Mouse (Mus musculus) lung, adult 2 months (tissue): ENCODE data around the gene Ppp1r9a. TPM values are rescaled to one million over a fixed set of nuclear protein-coding genes. Genes with fewer than 3 reads are reported as not detected.
"Not testable (repeated sequence)": the region's sequence is repeated elsewhere in the genome, so short reads cannot be mapped to it uniquely, and the experiment has no call there.

ENCODE experiments used
- DNase-seq: peaks from one replicate; pipeline ENCODE4 v3.0.0; 2022
- H3K4me1 ChIP-seq: fragments of 200-500 bp; 2 replicates; pipeline ENCODE4 v1.6.1; 2011; ENCODE audit warnings: low read length; ENCODE audit not compliant: control insufficient read depth, insufficient read depth
- H3K4me3 ChIP-seq: fragments of 200-500 bp; replicated peaks from 2 replicates; pipeline ENCODE3; 2011; ENCODE audit warnings: low read depth, mild to moderate bottlenecking, control low read depth, low read length; ENCODE audit errors: extremely low read depth
- CTCF ChIP-seq: fragments of 200-500 bp; IDR thresholded peaks from 2 replicates; pipeline ENCODE4 v1.5.1; 2011; ENCODE audit warnings: mild to moderate bottlenecking, low read length, control low read depth; ENCODE audit not compliant: insufficient read depth
- POLR2A ChIP-seq: fragments of 200-500 bp; IDR thresholded peaks from 2 replicates; pipeline ENCODE4 v1.6.1; 2011; ENCODE audit warnings: low read depth, mild to moderate bottlenecking, control low read depth, low read length, borderline replicate concordance; ENCODE audit errors: extremely low read depth
- WGBS: fragments of 180-500 bp; shearing (Covaris S2); methylation state at CpG from one replicate; pipeline ENCODE4 v1.1.7; 2018; 5-methylcytosine and 5-hydroxymethylcytosine counted together
- polyA plus RNA-seq: library from polyadenylated mRNA; depleted of rRNA; stranded (reverse); fragments of >200 nt; gene quantifications from 2 replicates; pipeline ENCODE4 v1.2.3, GENCODE M21; 2012; rRNA removed

The Ppp1r9a gene
- polyA plus RNA-seq = 10.1 and 13.9 TPM in 2 replicates

DNA sequence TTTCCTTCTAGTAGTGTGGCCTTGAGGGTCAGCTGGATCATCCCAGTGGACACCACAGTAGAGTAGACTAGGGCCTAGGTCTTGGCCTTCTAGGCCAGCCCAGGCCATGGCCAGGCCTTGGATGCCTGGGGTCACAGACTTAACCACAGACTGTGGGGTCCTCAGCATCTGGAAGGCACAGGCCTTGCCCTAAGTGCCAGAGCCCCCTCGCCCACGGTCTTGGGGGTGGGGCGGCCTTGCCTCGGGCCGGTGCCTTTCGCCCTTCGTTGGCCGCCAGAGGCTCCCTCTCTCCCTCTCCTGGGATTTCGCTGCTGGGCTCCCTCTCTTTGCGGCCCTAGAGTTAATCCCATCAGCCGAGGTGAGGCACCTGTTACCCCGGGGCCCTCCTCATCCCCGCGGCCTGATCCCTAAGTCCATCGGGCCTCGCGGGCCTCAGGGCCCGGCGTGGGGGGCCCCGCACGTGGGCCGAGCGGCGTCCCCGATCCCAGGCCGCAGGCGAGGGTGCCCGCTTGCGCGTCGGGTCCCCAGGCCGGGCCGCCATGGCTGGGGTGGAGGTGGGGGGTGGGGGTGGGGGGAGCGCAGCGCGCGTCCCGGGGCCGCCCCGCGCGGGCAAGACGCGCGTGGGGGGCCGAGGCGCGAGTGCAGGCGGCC lies at the start of gene Ppp1r9a:
Ppp1r9a (plus strand) TSS at position 244 of the 651 bp plus-strand sequence.
- peaks cover 5% of the 10 kb centered on the region for H3K4me1 ChIP-seq
- DNase-seq = peak; percentile 64
- H3K4me3 ChIP-seq = peak within 1 kb of the TSS; percentile 90
- no peak for TF ChIP-seq POLR2A
- TF ChIP-seq CTCF = no peak
- WGBS = 1% methylated on average over 43 of the region's 49 CpGs

DNA sequence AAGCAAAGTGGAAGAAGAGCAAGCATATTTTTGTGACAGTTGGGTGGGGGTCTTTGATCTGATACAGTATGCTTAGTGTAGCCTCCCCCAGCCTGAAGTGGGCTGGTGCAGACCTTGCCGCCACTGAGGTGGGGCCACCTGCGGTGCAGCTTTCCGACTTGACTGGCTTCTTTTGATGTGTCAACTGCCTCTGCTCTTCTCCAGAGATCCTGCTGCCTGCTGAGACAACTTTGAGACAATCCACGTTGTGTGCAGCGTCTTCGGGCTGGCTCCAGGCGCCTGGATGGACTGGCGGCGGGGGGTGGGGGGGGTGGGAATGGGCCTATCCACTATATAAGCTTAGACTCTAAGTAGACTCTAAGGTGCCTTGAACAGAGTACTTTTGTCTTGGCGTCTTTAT lies 47.5 kb upstream of the Ppp1r9a start:
- no peaks in the 10 kb centered on the region for H3K4me1 ChIP-seq
- TF ChIP-seq CTCF = no peak
- no peak for TF ChIP-seq POLR2A
- 73% methylated on average over 10 of the region's 10 CpGs for WGBS
- DNase-seq = no peak
- H3K4me3 ChIP-seq = no peak overlapping the region

DNA sequence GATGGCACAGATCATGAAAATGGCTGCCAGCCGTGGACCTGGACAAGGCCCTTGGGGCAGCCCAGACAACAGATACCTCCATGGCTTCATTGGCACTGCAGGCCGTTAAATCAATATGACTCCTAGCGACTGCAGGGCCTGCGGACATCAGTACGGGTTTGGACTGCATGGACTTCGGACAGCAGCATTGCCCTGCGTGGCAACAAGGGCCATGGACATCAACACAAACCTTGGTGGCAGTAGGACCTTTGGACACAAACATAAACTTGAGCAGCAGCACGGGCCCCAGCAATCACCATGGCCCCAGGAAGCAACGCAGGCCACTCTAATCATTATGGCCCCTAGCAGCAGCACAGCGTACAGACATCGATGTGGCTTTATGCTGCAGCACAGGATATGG lies 45.8 kb upstream of the Ppp1r9a start:
- WGBS = 96% methylated on average over 11 of the region's 11 CpGs
- TF ChIP-seq POLR2A (no peak), CTCF (no peak)
- H3K4me1 ChIP-seq = no peaks in the 10 kb centered on the region
- no peak overlapping the region for H3K4me3 ChIP-seq
- no peak for DNase-seq

DNA sequence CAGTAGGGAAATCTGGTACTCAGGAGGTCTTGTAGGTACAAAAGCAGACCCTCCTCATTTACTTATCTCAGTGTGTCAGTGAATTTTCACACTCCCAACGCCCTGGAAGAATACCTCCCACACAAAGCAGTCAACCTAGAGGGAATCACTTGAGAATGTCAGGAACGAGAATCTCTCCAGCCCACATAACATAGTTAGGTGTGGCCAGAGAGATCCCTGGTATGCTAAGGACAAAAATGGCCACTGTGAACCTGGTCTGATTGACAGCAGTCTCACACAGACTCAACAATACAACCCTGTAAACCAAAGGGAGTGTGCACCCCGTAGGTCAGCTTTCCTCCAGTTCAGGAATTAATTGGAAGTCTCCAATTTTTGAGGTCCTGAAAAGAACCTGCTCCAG lies 18.4 kb upstream of the Ppp1r9a start:
- TF ChIP-seq POLR2A = no peak
- TF ChIP-seq CTCF = no peak
- H3K4me1 ChIP-seq = no peaks in the 10 kb centered on the region
- H3K4me3 ChIP-seq = no peak overlapping the region
- 72% methylated on average over 3 of the region's 3 CpGs for WGBS
- DNase-seq = no peak

DNA sequence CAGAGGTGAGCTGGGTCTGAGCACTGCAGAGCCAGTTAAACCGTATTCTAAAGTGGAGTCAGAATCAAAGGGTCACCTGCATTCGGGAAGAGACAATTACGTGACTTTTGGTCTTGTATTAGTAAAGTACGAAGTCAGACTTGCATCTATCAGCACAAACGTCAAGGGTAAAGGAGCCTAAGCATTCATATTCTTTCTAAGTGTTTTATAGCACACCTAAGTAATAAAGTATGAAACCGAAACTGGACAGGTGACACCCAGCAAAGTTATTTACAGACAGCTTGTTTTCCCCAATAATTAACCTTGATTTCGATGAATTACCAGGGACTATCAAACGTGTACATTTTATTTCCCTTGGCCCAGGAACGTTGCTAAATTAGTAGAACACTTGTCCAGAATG lies 13.2 kb upstream of the Ppp1r9a start:
- no peak for DNase-seq
- no peaks in the 10 kb centered on the region for H3K4me1 ChIP-seq
- H3K4me3 ChIP-seq = no peak overlapping the region
- 76% methylated on average over 9 of the region's 9 CpGs for WGBS
- TF ChIP-seq CTCF = no peak
- no peak for TF ChIP-seq POLR2A

DNA sequence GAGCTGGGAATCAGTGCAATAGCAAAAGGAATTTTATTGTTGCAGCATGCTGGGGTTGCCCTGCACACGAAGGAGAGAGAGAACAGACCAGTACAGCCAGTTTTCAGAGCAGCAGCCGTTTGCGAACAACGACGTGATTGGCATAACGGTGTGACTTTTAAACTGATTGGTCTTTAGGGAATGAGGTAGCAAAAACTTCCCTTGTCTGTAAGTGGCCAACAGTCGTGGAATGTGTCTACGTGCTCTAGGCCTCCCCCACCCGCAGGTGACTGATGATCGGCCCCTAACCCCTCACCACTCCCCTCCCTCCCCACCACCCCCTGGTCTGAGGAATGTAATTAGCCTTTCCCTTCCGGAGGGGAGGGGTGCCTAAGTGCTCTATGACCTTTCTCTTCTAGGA lies 10.3 kb upstream of the Ppp1r9a start:
- H3K4me3 ChIP-seq = no peak overlapping the region
- WGBS = 62% methylated on average over 11 of the region's 11 CpGs
- no peaks in the 10 kb centered on the region for H3K4me1 ChIP-seq
- no peak for DNase-seq
- TF ChIP-seq POLR2A = no peak
- TF ChIP-seq CTCF = no peak

DNA sequence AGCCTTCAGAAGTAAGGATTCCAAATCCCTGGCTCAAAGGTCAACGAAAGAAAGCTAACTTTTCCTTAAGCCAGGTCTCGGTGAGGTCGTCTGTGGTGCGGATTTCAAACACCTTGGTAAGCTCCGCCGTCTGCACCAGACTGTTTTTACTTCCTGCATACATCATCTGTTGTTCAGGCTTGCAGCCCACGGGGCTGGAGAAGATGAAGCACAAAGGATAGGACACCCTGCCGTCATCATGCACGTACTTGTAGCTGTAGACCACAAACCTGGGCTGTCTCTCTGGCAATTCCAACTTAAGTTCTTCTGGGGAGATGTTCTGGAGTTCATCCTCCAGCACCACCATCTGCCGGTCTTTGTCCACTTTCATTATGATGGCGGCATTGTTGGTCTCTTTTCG lies 9.4 kb upstream of the Ppp1r9a start:
- 66% methylated on average over 12 of the region's 12 CpGs for WGBS
- not testable (repeated sequence) for DNase-seq, H3K4me3 ChIP-seq, H3K4me1 ChIP-seq

DNA sequence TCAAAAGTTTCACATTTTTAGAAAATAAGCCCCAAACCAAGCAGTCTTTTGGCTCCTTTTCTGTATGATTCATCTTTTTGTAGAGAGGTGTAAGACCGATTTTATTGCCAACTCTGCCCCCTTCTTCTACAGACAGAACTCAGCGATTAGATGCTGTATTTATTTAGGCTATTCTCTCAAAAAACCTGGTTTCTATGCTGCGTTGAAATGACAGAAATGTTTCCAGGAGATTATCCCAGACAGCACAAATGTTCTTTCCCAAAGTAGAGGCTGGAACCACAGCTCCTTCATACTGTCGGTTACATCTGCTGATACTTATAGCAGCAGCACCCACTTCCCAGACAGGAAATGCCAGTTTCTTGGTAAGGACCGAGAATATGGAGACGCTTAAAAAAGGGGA lies 2.8 kb upstream of the Ppp1r9a start:
- 65% methylated on average over 6 of the region's 6 CpGs for WGBS
- DNase-seq = no peak
- Histone ChIP-seq H3K4me3 (no peak overlapping the region), H3K4me1 (peaks cover 5% of the 10 kb centered on the region)
- TF ChIP-seq POLR2A (no peak), CTCF (no peak)

DNA sequence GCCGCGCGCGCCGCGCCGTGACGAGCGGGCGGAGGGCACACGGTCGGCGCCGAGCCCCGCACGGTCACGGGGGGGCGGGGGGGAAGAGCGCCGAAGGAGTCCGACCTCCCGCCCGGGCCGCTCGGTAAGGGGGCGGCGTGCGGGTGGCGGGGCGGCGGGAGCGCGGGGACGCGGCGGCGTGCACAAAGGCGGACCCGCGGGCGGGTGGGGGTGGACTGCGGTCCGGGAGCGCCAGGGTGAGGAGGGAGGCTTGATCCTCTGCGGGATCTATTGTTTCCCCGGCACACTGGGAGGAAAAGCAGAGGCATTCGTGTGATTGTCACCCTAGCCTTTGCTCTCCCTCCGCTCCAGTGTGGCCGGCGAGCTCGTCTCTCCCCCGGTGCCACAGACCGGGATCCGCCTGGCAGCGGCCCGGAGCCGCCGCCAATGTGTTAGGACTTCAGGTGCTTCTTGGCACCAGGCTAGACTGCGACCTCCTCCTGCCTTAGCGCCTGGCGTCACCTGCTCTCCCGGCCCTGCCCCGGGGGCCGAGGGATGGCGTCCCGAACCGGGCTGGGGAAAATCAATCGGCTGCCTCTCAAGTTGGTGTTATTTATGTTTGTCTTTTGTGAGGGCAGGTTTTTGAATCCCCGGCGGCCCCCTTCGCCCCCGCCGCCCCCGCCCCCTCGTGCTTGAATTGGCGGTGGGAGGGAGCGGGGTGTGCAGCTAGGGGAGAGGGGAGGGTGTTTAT lies 773 bp downstream of the Ppp1r9a start:
- H3K4me1 ChIP-seq = peaks cover 5% of the 10 kb centered on the region
- H3K4me3 ChIP-seq = peak overlapping the region; percentile 90
- no peak for TF ChIP-seq CTCF
- TF ChIP-seq POLR2A = peak; percentile 53; the same call in 1 of the 2 replicates
- DNase-seq = peak; percentile 72
- 1% methylated on average over 54 of the region's 77 CpGs for WGBS

DNA sequence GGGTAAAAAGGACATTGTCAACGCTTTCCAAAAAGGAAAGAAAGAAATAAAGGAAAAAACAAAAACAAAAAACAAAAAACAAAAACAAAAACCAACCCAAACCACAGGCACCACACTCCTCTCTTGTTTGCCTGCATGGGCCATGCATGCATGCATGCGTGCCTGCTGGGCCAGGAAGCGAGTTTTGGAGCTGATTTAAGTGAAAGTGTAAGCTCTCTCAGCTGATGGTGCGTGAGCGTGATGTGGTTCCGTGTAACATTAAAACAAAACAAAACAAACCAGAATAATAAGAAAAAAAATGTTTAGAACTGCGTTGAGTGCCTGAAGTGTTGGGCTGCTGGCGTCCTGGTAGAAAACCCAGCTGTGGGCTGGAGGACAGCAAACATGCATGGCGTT lies 1.3 kb downstream of the Ppp1r9a start:
- peak; percentile 31 for DNase-seq
- TF ChIP-seq CTCF = no peak
- TF ChIP-seq POLR2A = no peak
- Histone ChIP-seq H3K4me3 (peak overlapping the region; percentile 90), H3K4me1 (peaks cover 5% of the 10 kb centered on the region)
- WGBS = 6% methylated on average over 9 of the region's 9 CpGs
